Comparison of ENCODE assay signal across 14 mouse cellular contexts in genomic region chr2:31139174-31139632, GRCm38 (mm10). TPM values are rescaled to one million over a fixed set of nuclear protein-coding genes. Genes with fewer than 3 reads are reported as not detected.
A peak's percentile ranks its signal among the peaks of the same experiment; 100 is the strongest.
DNase-seq lines count a peak whose midpoint lies in the region; ATAC-seq and TF ChIP-seq lines count a peak whose summit lies in the region.
"Had no signal": no experiment of that assay in that cellular context is flagged by ENCODE, and none has a peak within 500 bp of the region (broad histone marks: within the 10 kb centered on the region; RNA-seq: fewer than 3 reads in every experiment).

No protein-coding gene starts in this region.

- no peak for TF ChIP-seq EP300 in heart, postnatal 0 days (IDR thresholded peaks at IDR 0.05; ENCODE audit: low read depth)

- TF ChIP-seq CTCF in heart, postnatal 0 days (IDR thresholded peaks at IDR 0.05; ENCODE audit: low read depth): no peak

- H3K4me3 ChIP-seq in heart, postnatal 0 days (ENCODE audit: low read depth, low read length): no peak overlapping the region
- H3K4me3 ChIP-seq: embryonic facial prominence, embryonic 13.5 days; liver, embryonic 13.5 days; neural tube, embryonic 13.5 days had no signal

- no peak overlapping the region for H3K9ac ChIP-seq in heart, postnatal 0 days (replicated peaks; ENCODE audit: low read depth, low read length)
- H3K9ac ChIP-seq: embryonic facial prominence, embryonic 13.5 days; liver, embryonic 13.5 days; neural tube, embryonic 13.5 days had no signal

- WGBS in heart, postnatal 0 days: 83% methylated on average over 10 of the region's 10 CpGs

- ATAC-seq in heart, postnatal 0 days (ENCODE audit: insufficient read depth, low read depth): no peak
- ATAC-seq: forebrain, embryonic 16.5 days had no signal

- H3K27ac ChIP-seq in heart, postnatal 0 days (ENCODE audit: low read depth): no peak overlapping the region
- H3K27ac ChIP-seq: embryonic facial prominence, embryonic 13.5 days; liver, embryonic 13.5 days; neural tube, embryonic 13.5 days had no signal

- H3K4me2 ChIP-seq in heart, postnatal 0 days (ENCODE audit: low read depth, low read length): peak overlapping the region; percentile 7; the same call in 1 of the 2 replicates

- H3K36me3 ChIP-seq in heart, postnatal 0 days (replicated peaks; ENCODE audit: control insufficient read depth, insufficient read depth, low read length): no peaks in the 10 kb centered on the region
- H3K36me3 ChIP-seq: embryonic facial prominence, embryonic 13.5 days; liver, embryonic 13.5 days; neural tube, embryonic 13.5 days had no signal

- H3K27me3 ChIP-seq in heart, postnatal 0 days (ENCODE audit: control insufficient read depth, insufficient read depth, low read length): no peaks in the 10 kb centered on the region
- H3K27me3 ChIP-seq: embryonic facial prominence, embryonic 13.5 days had no signal

- peaks cover 47% of the 10 kb centered on the region for H3K4me1 ChIP-seq in heart, postnatal 0 days (ENCODE audit: control insufficient read depth, insufficient read depth)

- no peaks in the 10 kb centered on the region for H3K9me3 ChIP-seq in heart, postnatal 0 days (replicated peaks; ENCODE audit: control insufficient read depth, low read length)
- H3K9me3 ChIP-seq: embryonic facial prominence, embryonic 13.5 days; liver, embryonic 13.5 days; neural tube, embryonic 13.5 days had no signal

- DNase-seq in heart, postnatal 0 days (ENCODE audit: low spot score): no peak
- no peak for DNase-seq in heart, adult 18-20 months
- peak; percentile 35 for DNase-seq in thymus, postnatal 4 days
- DNase-seq in thymus, postnatal 36 days: no peak
- DNase-seq in cerebellum, adult 9-11 months: peak; percentile 54
- no peak for DNase-seq in frontal cortex, adult 2 months (ENCODE audit: extremely low spot score in 1 of 2, low spot score in 1 of 2)
- no peak for DNase-seq in MN1 (ENCODE audit: low spot score)
- DNase-seq: adrenal gland, postnatal 10 days; heart, adult 11 months; liver, embryonic 13.5 days; right cerebral cortex, postnatal 14 days had no signal

RNA-seq across cellular contexts. Expression of gene Fnbp1, which starts 2.6 kb away (rescaled TPM):
- 6.4 and 7.7 TPM in 2 replicates for total RNA-seq in heart, postnatal 0 days (2014; rRNA removed; ENCODE audit: low replicate concordance)
- 10.0 and 11.4 TPM in 2 replicates for polyA plus RNA-seq in heart, postnatal 0 days (2015; fragmentation: Nextera tagmentation; extraction: Ambion mirVana)
- total RNA-seq in heart, adult 18-20 months (2021): 10 to 100 TPM; 52.3 to 62.0 TPM
- polyA plus RNA-seq in frontal cortex, adult 2 months (2012; rRNA removed): 95.9 and 101 TPM in 2 replicates

RNA-seq across cellular contexts. Expression of gene Gpr107, which starts 12.9 kb away (rescaled TPM):
- total RNA-seq in heart, postnatal 0 days (2014; rRNA removed; ENCODE audit: low replicate concordance): 42.2 and 69.4 TPM in 2 replicates
- polyA plus RNA-seq in heart, postnatal 0 days (2015; fragmentation: Nextera tagmentation; extraction: Ambion mirVana): 19.1 and 20.3 TPM in 2 replicates
- total RNA-seq in heart, adult 18-20 months (2021): 10 to 100 TPM; 26.2 to 27.4 TPM
- polyA plus RNA-seq in frontal cortex, adult 2 months (2012; rRNA removed): 28.0 and 30.4 TPM in 2 replicates

Comparison
In these comparisons a context has a peak if more than half of its experiments do, and no peak if none do; other contexts are left out.
1. DNase-seq: peak in thymus, postnatal 4 days (single experiment) and cerebellum, adult 9-11 months (single experiment); none in heart, postnatal 0 days (single experiment), heart, adult 18-20 months (0 of 2), thymus, postnatal 36 days (0 of 2), frontal cortex, adult 2 months (0 of 2) and MN1 (single experiment).